Mouse (Mus musculus) CH12F3 (cell line): ENCODE results near the gene Rbm44.

Experiments used
- in situ Hi-C: fragments of 300-500 bp; cut with MboI; formaldehyde crosslinking; loops from 2 replicates; pipeline ENCODE4 v1.14.3; 2020; ENCODE audit warnings: low sequenced_read_pairs

Rbm44 gene

DNA sequence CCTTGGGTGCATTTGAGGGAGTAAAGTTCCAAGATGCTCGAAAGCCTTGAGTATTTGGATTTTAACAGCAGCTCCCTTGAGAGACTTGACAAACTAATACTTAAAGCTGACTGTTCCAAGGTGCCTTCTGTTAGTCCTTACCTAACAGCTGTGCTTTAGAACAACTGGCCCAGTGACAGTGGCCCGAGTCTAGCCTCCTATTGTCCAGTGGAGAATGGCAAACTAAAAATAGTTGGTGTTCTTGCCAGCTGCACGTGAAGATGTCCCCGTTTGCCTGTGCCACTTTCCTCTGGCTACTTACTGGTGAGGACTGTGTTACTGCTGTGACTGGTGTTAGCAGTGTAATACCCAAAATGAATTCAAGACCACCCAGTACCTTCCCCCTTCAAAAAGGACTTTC is 32.0 kb downstream of the Rbm44 start:
- in situ Hi-C loops, result no loop called here

- in situ Hi-C loops, result no loop called here
Observed at GRCm38 (mm10) chr1:91179086-91179485, 34.2 kb downstream of the Rbm44 start.

- in situ Hi-C loops, result no loop called here
Observed at GRCm38 (mm10) chr1:91179533-91180173, 34.8 kb downstream of the Rbm44 start, which contains the start of gene Ramp1. Gene Ramp1, plus strand, starts transcription at chr1:91179822.

GRCm38 (mm10) chr1:91180174-91180565 is 35.3 kb downstream of the Rbm44 start:
- in situ Hi-C loops, result no loop called here

DNA sequence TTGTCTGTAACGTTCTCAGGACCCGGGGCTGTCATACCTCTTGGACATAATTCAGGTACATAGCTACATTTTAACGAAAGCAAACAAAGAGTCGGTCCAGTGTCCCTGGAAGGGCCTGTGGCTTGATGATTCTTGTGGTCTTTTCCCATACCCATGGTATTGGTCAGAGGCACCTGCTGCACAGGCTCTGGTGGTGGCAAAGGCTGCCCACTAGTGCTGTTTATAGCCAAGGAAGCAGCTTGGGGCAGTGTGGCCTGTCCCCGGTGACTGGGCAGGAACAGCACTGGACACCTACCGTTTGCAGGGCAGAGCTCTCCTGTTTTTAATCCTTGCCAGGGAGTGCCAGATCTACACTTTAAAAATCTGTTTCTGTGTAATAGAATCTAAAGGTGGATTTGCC is 35.8 kb downstream of the Rbm44 start:
- in situ Hi-C loops, result no loop called here

DNA sequence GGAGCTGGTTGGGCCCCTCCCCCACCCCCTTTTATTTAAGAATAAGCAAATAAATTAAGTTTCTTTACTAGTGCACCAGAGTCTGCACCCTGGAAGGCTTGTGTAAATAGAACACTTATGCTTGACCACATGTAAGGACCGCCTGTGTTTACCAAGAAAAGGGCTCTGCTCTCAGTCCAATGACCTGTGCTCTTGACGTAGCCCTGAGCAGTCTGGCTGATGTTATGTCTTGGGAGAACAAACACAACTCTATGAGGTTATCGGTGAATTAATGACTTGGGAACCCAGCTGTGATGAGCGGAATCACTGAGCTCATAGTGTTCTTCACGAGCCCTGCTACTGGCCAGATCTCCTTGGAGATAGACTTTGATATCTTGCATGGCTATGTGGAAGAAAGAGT is 36.4 kb downstream of the Rbm44 start:
- in situ Hi-C loops, result no loop called here

GRCm38 (mm10) chr1:91181784-91182450 is 37.0 kb downstream of the Rbm44 start:
- in situ Hi-C loops, result no loop called here

GRCm38 (mm10) chr1:91183305-91183704 is 38.4 kb downstream of the Rbm44 start:
- in situ Hi-C loops, result no loop called here

GRCm38 (mm10) chr1:91186677-91187076 is 41.8 kb downstream of the Rbm44 start:
- in situ Hi-C loops, result no loop called here

- in situ Hi-C loops, result no loop called here
Observed at GRCm38 (mm10) chr1:91187315-91187714, 42.4 kb downstream of the Rbm44 start.

DNA sequence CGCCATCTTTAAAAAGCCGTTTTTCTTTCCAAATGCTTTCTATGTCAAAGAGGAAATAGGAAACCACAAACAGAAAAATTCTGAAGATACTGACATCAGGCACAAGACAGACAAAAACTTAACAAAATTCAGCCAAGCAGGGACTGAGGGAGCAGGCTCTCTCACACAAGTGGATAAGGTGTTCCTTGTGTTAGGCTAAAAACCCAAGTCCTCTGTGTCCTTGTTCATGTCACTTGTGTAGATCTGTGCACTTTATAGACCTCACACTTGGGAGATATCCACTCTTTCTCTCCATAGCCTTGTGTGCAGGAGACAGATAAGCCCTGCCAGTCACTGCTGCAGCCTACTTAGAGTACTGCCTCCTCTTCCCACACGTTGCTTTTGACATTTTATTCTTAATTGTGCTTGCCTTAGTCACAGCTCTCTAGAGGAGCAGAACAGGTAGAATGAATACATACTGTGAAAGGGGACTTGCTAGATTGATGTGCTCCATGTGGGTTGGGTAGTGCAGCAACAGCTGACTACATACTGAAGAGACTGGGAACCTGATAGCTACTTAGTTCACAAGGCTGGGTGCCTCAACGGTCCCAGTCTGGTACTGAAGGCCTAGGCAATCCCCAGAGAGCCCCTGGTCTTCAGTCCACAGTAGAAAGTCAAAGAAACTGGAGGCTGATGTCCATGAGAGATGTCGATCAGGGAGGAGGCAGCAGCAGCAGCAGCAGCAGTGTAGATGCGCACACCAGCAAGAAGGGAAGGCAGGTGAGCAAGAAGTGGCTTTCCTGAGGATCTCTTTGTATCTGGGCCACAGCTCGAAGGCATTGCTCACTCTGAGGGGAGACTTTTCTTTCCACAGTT is 43.1 kb downstream of the Rbm44 start:
- in situ Hi-C loops, result no loop called here

DNA sequence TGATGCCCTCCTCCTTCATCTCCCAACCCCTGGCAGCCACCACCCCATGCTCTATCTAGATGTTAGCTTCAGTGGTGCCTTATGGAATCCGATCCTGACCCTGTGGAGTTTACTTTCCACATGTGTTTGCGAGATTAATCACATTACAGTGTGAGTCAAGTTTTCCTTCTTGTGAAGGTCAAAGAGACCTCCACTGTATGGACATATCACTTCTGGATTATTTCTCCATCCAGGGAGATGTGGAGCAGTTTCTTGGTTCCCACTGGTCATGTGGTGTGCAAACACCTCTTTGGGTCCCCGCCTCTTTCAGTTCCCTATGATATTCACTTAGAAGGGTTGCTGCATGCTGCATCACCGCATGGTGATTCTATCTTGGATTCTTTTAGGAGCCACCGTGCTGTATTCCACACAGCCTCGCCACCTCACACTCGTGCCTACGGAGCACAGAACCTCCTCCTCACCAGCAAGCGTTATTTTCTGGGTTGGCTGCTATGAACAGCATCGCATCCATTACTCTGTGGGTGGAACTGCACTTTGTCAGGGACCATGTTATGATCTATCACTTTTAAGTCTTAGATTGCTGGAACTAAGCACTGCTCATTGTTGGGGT is 44.1 kb downstream of the Rbm44 start:
- in situ Hi-C loops, result no loop called here

DNA sequence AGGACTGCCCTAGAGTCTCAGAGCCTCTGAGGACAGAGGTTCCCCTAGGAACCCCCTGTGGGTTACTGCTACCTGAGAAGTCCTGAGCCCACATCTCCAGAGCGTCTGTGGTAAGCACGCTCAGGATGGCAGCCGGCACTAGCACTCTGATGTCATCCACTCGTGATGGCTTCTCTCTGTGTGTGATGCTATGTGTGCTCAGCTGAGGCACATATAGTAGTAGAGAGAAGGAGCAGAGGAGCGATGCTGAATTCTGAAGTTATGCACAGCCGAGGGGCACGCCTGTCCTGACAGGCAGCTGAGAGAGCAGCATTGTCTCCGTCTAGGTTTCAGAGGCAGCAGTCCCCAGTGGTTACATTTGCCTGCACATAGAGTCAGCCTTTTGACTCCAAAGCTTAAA is 47.3 kb downstream of the Rbm44 start:
- in situ Hi-C loops, result no loop called here

DNA sequence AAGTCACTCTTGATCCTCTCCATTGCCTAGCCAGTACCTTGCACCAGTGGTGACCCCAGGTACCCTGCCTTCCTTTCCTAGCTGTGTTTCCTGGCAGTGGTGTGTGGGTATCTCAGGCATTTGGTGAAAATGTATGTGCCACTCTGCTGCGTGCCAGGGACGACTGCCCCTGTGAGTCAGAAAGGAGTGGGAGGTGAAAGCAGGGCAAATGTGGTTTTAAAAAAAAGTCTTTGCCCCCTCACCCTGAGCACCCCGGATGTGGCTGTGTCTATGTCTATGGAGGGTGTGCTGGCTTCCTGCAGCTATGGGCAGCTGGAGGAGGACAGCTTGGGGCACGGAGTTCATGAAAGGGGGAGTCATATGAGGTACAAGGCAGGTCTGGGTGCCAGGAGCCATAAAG is 48.4 kb downstream of the Rbm44 start:
- in situ Hi-C loops, result no loop called here

GRCm38 (mm10) chr1:91193680-91194079 is 48.8 kb downstream of the Rbm44 start:
- in situ Hi-C loops, result no loop called here

DNA sequence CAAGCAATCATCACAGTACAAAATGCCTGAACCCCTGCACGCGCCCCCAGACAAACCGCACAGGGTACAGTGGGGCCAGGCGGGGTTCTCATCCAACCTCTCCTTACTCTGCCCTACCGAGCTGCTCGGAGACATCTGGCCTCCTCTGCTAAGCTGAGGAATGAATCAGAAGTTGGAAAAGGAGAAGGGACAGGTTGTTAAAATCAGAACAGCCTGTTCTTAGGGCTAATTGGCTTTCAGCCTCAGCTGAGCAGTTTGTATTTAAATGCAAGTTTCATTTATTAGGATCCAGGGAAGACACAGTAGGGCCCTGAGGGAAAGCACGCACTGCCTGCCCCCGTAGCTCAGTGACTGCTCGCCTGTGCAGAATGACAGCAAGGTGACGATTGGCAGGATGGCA is 54.9 kb downstream of the Rbm44 start:
- in situ Hi-C loops, result no loop called here

DNA sequence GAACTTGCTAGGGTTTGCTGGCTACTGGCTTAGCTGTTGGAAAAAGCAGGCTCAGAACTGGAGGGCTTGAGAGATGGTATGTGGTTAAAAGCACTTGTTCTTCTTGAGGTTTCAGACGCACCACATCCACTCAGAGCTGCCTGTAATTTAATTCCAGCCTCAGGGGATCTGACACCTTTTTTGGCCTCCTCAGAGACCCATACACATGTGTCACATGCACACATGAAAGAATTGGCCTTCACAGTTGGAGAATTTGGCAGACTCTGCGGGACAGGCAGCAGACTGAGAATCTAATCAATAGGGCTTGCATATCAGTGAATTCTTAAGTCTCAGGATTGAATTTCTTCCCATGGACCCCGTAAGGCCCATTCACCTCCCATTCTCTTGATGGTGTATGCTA is 56.2 kb downstream of the Rbm44 start:
- in situ Hi-C loops, result no loop called here

GRCm38 (mm10) chr1:91204221-91204765 is 59.4 kb downstream of the Rbm44 start:
- in situ Hi-C loops, result no loop called here

DNA sequence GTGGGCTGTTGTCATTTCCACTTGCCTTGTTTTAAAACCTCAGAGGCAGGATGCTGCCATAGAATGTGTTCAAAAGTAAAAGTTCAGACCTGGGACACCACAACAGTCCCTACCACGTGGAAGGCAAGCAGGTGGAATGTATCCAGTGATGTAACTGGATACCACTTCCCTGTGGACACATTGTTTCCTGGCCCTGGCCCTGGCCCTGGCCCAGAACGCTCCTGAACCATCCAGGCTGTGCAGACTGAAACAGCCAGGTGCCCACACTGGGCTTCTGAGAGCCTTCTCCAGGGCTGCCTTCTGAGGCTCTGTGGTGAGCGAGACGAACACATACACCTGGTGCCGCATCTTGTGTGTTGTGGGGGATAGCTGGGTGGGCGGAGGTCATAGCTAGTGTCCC is 60.8 kb downstream of the Rbm44 start:
- in situ Hi-C loops, result no loop called here

DNA sequence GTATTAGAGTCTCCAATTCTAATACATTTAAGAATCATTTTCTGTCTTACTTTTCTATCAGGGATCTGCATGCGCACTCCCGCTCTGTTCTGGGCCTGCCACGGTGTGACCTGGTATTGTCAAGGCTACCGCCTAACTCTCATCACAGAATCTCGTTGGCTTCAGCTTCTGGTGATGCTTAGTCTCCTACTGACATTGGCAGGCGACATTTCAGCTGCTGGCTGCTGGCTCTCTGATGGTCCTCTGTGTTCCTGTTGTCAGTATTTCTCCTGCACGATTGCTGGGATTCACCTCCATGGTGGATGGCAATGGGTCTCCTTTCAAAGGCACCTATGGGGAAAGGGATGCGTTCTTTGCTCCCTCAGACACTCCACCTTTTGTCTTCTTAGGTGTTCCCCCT is 61.4 kb downstream of the Rbm44 start:
- in situ Hi-C loops, result no loop called here

DNA sequence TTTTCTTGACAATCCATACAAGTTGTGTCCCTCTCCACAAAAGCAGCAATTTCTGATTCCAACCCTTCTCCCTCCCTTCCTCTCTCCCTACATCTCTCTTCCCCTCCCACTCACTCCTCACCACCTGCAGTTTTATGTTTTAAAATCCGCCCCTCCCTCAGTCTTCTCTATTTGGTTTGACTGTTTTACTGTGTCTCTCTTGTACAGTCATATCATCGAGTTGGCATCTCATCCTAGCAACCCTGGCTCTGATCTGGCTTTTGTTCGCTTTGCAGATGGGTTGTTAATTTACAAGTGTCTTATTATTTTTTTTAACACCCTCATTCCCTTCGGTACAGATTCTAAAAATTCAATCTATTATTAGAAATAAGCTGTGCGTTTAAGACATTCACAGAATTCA is 62.0 kb downstream of the Rbm44 start:
- in situ Hi-C loops, result no loop called here
